Mouse (Mus musculus): ENCODE results near the gene Nwd1. TPM values are rescaled to one million over a fixed set of nuclear protein-coding genes. Genes with fewer than 3 reads are reported as not detected.
A peak's percentile ranks its signal among the peaks of the same experiment; 100 is the strongest.

Nwd1 gene
- total RNA-seq, 2 experiments from 2014 or later: 51.1 to 52.1 TPM

DNA sequence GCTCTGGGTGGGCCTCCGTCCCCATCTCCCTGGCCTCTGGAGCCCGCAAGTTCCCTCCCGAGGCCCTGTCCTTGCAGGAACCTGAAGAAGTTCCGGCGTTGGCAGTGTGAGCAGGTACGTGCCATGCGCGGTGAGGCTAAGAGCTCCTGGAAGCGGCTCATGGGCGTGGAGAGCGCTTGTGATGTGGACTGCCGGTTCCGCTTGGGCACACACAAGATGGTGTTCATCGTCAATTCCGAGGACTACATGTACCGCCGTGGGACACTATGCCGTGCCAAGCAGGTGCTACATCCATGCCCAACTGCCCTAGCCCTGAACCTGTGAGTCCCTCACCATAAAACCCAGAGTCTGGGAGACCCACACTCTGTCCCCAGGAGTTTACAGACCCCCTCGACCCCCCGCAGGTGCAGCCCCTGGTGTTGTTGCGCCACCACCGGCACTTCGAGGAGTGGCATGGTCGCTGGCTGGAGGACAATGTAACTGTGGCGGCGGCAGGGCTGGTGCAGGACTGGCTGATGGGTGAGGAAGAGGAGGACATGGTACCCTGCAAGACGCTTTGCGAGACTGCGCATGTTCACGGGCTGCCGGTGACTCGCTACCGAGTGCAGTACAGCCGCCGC lies 110.4 kb downstream of the Nwd1 start:
- no peak overlapping the region for H3K27ac ChIP-seq
- no peak overlapping the region for H3K4me3 ChIP-seq
- no peak for DNase-seq (ENCODE audit: low spot score in 2 of 2)
- no peak for TF ChIP-seq CTCF (conservative IDR thresholded peaks at IDR 0.05)

DNA sequence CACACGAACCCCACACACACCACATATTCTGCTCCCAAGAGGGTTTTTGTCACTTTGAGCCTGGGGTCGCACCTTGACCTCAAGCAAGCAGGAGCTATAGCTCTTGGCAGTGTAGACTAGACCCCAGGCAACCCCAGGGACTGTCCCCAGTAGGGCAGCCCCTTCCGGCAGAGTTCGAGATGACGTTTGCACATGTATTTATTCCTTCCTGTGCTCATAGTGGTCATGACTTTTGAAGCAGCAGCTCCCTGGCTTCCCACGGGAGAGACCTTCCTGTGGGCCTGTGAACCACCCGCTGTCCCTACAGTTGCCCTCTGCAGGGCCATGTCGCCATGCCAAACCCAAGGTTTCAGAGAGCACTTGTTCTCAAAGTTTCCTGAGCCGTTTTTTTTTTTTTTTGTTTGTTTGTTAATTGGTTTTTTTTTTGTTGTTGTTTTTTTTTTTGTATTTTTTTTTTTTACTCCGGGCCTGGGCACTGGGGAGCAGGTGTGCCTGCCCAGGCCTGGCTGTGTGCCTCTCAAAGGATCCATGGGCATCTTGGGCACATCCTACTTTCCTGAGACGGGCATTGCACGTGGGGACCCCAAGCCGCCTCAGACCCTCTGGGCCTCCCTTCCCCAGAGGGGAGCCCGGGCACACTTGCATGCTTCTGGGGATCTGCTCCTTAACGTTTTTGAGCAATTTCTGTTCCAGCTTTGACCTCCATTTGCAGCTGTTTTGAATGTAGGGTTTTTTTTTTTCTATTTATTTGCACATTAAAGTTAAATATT lies 111.1 kb downstream of the Nwd1 start:
- DNase-seq (ENCODE audit: low spot score in 2 of 2): no peak

DNA sequence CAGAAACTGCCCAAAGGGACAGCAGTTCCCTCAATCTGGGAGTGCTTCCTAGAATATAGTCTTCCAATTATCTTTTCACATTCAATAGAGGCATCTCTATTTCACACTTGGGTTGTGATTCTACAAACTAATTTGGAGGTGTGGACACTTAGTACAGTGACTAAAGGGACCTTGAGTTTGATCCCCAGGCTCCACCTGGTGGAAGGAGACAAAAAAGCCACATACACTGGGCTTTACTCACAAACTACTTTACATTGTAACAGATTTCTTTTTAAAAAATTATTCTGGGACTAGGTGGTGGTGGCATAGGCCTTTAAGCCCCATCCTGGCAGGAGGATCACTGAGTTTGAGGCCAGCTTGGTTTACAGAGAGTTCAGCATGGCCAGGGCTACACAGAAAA lies 111.8 kb downstream of the Nwd1 start:
- H3K27ac ChIP-seq: no peak overlapping the region
- no peak overlapping the region for H3K4me3 ChIP-seq
- peak; percentile 53 for TF ChIP-seq CTCF (conservative IDR thresholded peaks at IDR 0.05)
- no peak for DNase-seq (ENCODE audit: low spot score in 2 of 2)

More for the DNA sequence above, 111.1 kb downstream of the Nwd1 start:
- Histone ChIP-seq H3K27ac (no peak overlapping the region), H3K4me3 (no peak overlapping the region)
- no peak for TF ChIP-seq CTCF (conservative IDR thresholded peaks at IDR 0.05)

DNA sequence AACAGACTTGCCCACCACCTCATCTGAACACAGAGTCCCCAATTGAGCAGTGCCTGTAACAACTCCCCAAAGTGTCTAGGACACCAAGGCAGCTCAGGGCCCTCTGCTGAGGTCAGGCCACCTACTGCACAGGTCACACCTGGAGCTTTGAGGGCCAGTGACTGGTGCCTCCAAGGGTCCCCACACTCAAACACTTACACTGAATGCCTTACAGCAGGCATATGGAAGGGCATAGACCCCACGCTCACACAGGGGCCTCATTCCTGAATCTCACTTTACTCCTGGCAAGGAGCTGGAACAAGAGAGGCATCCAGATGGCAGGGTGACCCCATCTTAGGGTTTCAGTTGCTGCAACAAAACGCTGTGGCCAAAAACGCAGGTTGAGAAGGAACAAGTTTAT lies 113.7 kb downstream of the Nwd1 start:
- no peak for DNase-seq (ENCODE audit: low spot score in 2 of 2)
- H3K4me3 ChIP-seq: no peak overlapping the region
- no peak for TF ChIP-seq CTCF (conservative IDR thresholded peaks at IDR 0.05)

DNA sequence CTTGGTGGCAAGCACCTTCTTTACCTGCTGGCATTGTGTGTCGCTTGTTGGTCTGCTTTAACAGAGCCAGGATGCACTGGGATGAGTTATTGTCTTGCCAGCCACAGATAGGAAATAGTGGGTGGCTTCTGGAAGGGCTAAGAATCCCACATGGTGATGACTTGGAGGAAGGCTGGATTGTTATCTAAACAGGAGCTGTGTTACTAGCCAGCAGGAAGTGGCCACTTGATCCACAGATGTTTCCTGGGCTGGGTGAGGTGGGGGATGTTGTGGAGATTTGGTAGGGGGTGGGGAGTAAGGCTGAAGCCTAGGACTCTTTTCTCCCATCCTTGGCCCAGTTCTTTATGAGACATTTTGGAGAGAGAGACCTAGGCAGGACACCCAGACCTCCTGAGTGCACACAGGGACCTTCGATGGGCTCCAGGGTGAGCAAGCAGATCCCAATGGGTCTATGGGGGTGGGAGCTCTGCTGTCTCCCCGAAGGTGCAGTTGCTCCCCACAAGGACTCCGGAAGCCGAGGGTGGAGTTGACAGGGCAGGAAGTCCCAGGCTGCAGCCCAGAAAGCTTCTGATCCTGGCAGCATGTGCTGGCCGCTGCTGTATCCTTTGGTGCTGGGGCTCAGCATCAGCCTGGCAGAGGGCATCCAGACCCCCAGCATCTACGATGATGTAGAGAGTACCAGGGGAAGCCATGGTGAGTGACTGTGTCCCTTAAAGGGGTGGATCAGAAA lies 115.0 kb downstream of the Nwd1 start, which contains the start of gene F2rl3:
Gene F2rl3, plus strand, starts transcription at position 559 of the 730 bp plus-strand sequence.
- TF ChIP-seq CTCF (conservative IDR thresholded peaks at IDR 0.05): no peak
- no peak for DNase-seq (ENCODE audit: low spot score in 2 of 2)
- Histone ChIP-seq H3K4me3 (no peak within 1 kb of the TSS), H3K27ac (no peak within 1 kb of the TSS)

More for the DNA sequence above, 113.7 kb downstream of the Nwd1 start:
- no peak overlapping the region for H3K27ac ChIP-seq

DNA sequence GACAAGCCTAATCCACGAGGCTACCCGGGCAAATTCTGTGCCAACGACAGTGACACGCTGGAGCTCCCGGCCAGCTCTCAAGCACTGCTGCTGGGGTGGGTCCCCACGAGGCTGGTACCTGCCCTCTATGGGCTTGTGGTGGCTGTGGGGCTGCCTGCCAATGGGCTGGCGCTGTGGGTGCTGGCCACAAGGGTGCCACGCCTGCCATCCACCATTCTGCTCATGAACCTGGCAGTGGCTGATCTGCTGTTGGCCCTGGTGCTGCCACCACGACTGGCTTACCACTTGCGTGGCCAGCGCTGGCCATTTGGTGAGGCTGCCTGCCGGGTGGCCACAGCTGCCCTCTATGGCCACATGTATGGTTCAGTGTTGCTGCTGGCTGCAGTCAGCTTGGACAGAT lies 115.8 kb downstream of the Nwd1 start:
- no peak overlapping the region for H3K4me3 ChIP-seq
- no peak overlapping the region for H3K27ac ChIP-seq
- TF ChIP-seq CTCF (conservative IDR thresholded peaks at IDR 0.05): no peak
- DNase-seq (ENCODE audit: low spot score in 2 of 2): no peak

DNA sequence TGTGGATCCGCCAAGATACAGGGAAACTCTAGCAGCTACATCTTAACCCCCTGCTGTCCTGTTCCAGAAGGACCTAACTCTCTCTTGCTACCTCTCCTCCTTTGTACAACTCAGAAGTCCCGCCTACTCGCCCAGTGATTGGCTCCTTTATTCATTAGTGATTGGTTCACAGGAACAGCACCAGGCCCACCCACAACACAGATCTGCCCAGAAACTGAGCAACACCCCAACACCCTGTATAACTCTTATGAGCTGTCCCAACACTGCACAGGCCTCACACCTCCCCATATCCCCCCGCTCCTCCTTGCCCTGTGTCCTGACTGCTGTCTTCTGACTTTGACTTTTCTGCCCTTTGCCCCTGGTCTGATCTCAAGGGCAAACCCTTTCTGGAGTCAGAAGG lies 119.2 kb downstream of the Nwd1 start:
- H3K4me3 ChIP-seq: no peak overlapping the region
- H3K27ac ChIP-seq: no peak overlapping the region
- TF ChIP-seq CTCF (conservative IDR thresholded peaks at IDR 0.05): no peak
- DNase-seq (ENCODE audit: low spot score in 2 of 2): no peak

DNA sequence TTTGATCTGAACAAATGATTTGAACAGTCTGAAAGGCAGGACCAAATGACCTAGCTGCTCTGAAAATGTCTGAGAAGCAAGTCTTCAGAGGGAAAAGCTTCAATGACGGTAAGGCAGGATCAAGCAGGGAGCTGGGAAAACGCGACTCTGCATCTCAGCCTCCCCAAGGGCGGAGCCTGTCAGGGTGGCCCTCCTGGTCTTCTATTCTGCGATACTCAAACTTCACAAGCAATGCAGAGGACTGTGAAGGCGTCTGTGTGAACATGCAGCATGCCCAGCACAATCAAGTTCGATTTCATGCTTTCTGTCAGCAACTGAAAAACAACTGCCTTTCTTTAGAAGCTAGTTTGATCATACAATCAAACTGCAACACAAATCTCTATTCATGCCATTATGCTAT lies 120.3 kb downstream of the Nwd1 start:
- TF ChIP-seq CTCF (conservative IDR thresholded peaks at IDR 0.05): no peak
- DNase-seq (ENCODE audit: low spot score in 2 of 2): no peak

More for the DNA sequence above, 120.3 kb downstream of the Nwd1 start:
- Histone ChIP-seq H3K4me3 (no peak overlapping the region), H3K27ac (no peak overlapping the region)

Small RNA genes within 50 kb of the gene (microRNA-seq; reads per million reads assigned to microRNA genes)
- gene Gm26237: 0 reads per million in 2 experiments

Other genes with a start within 250 kb of the Nwd1 start
- gene Eps15l1, start 225.3 kb upstream of the Nwd1 start, total RNA-seq (2021): 10 to 100 TPM; 69.7 to 75.1 TPM
- gene Calr3, start 202.8 kb upstream of the Nwd1 start, total RNA-seq (2021): under 1 TPM; 0.52 to 0.90 TPM
- gene 1700030K09Rik, start 202.8 kb upstream of the Nwd1 start, total RNA-seq (2021): 10 to 100 TPM; 10.9 to 11.7 TPM
- gene Cherp, start 171.5 kb upstream of the Nwd1 start, total RNA-seq (2021): 10 to 100 TPM; 83.1 TPM
- 10 to 100 TPM; 45.2 to 48.2 TPM for gene Slc35e1, start 154.1 kb upstream of the Nwd1 start, total RNA-seq (2021)
- 10 to 100 TPM; 10.5 to 10.6 TPM for gene Med26, start 98.4 kb upstream of the Nwd1 start, total RNA-seq (2021)
- 100 to 1,000 TPM; 103 to 104 TPM for gene Smim7, start 75.6 kb upstream of the Nwd1 start, total RNA-seq (2021)
- gene Tmem38a, start 74.7 kb upstream of the Nwd1 start, total RNA-seq (2021): 100 to 1,000 TPM; 115 to 120 TPM
- gene Sin3b, start 76.6 kb downstream of the Nwd1 start, total RNA-seq (2021): 100 to 1,000 TPM; 171 to 181 TPM
- under 1 TPM; 0.31 to 0.32 TPM for gene F2rl3, start 115.2 kb downstream of the Nwd1 start, total RNA-seq (2021)